Mouse (Mus musculus): Measurements from ENCODE around the gene Abr. TPM values are rescaled to one million over a fixed set of nuclear protein-coding genes. Genes with fewer than 3 reads are reported as not detected.

Abr gene
- polyA plus RNA-seq, 1 experiment from 2014 or later: 70.2 TPM

DNA sequence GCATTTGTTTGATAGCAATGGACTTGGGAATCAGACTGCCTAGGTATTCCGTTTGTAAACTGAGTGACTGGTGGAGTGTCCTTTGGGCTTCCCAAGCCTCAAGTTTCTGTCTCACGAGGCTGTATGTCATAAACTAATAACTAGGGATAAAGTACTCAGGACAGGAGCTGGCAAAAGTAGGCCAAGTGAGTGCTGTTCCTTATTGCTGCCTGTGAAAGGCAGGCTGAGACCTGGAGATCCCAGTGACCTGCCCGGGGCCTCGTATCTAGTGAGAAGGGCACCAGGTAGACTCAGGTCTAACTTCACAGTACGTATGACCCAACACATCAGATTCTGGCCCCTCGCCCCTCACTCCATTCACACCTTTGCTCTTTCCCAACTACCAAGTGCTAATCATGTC lies 4.0 kb downstream of the Abr start:
- H3K27me3 ChIP-seq: peaks cover 49% of the 10 kb centered on the region
- H3K9me3 ChIP-seq (replicated peaks): no peaks in the 10 kb centered on the region
- no peak overlapping the region for H3K9ac ChIP-seq
- H3K36me3 ChIP-seq (ENCODE audit: poor library complexity, severe bottlenecking): no peaks in the 10 kb centered on the region
- WGBS: 92% methylated on average over 6 of the region's 6 CpGs
- peaks cover 28% of the 10 kb centered on the region for H3K4me1 ChIP-seq
- H3K4me2 ChIP-seq: no peak overlapping the region
- no peak overlapping the region for H3K27ac ChIP-seq
- ATAC-seq: no peak
- H3K4me3 ChIP-seq: no peak overlapping the region

DNA sequence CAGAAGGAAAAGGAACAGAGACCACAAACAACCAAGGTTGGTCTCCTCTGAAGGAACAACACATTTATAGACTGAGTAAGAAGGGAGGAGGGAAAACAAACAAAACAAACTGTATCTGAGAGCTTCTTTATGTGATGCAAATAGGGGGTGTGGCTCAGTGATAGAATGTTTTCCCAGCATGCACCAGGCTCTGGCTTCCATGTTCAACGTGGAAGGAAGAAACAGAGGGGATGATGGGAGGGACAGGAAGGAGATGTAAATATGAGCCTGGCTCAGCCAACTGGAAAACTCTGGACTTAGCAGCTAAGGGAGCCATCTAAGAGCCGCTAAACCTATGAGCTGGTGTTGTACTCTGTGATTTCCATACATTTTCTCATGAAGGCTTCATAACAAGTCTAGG lies 7.9 kb downstream of the Abr start:
- Histone ChIP-seq H3K4me2 (no peak overlapping the region), H3K27ac (no peak overlapping the region), H3K4me1 (peaks cover 12% of the 10 kb centered on the region), H3K9ac (no peak overlapping the region), H3K36me3 (ENCODE audit: poor library complexity, severe bottlenecking) (no peaks in the 10 kb centered on the region), H3K27me3 (0 out of 2 replicates have a peak, but pooled peaks cover 11% of the 10 kb centered on the region), H3K9me3 (replicated peaks) (no peaks in the 10 kb centered on the region), H3K4me3 (no peak overlapping the region)
- ATAC-seq: no peak
- 49% methylated on average over 2 of the region's 2 CpGs for WGBS

DNA sequence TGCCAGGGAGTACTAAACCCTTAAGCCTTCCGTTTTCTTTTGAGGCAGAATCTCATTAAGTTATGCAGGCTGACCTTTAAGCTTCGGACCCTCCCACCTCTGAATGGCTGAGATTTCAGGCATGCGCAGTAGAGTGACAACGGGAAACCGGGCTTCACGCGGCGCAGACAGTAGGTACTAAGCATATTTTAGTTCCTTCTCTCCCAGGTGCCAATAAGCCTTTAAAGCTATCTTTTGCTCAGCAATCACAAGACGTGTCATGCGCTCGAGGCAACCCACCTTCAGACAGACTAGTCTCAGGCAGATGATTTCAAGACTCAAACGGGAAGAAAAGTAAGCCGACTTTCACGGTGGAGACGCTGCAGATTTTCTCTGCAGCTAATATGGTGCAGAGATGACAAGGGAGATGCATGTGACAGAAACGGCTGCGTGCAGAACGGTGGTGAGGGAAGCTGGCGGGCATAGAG lies 9.4 kb downstream of the Abr start:
- H3K9me3 ChIP-seq (replicated peaks): no peaks in the 10 kb centered on the region
- peak overlapping the region; percentile 68 for H3K27ac ChIP-seq
- H3K4me1 ChIP-seq: peaks cover 12% of the 10 kb centered on the region
- H3K27me3 ChIP-seq: 0 out of 2 replicates have a peak, but pooled peaks cover 6% of the 10 kb centered on the region
- H3K36me3 ChIP-seq (ENCODE audit: poor library complexity, severe bottlenecking): no peaks in the 10 kb centered on the region
- under 1% methylated on average over 19 of the region's 19 CpGs for WGBS
- H3K4me2 ChIP-seq: peak overlapping the region; percentile 84
- H3K4me3 ChIP-seq: peak overlapping the region; percentile 46
- peak overlapping the region; percentile 63 for H3K9ac ChIP-seq
- ATAC-seq: peak; percentile 53; the same call in 1 of the 2 replicates

DNA sequence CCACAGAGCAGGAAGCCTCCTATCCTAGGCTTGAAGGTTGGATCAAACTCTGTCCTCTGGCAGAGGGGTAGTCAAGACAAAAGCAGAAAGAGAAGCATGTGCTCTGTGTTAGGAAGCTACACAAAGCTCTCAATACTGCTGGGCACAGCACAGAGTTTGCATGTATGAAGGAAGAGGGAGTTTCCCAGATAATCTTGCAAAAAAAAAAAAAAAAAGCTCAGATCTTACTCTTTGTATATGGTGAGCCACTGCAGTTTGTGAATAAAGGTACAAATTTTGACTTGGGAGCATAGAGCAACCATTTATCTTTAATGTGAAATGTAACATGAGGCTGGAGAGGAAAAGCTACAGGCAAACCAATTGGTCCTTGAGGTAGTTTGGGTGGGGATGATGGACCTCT lies 11.2 kb downstream of the Abr start:
- H3K36me3 ChIP-seq (ENCODE audit: poor library complexity, severe bottlenecking): no peaks in the 10 kb centered on the region
- H3K27me3 ChIP-seq: 0 out of 2 replicates have a peak, but pooled peaks cover 6% of the 10 kb centered on the region
- H3K9me3 ChIP-seq (replicated peaks): no peaks in the 10 kb centered on the region
- no peak for ATAC-seq
- H3K4me3 ChIP-seq: no peak overlapping the region
- no peak overlapping the region for H3K9ac ChIP-seq
- H3K4me1 ChIP-seq: peaks cover 18% of the 10 kb centered on the region
- no peak overlapping the region for H3K27ac ChIP-seq
- H3K4me2 ChIP-seq: no peak overlapping the region

DNA sequence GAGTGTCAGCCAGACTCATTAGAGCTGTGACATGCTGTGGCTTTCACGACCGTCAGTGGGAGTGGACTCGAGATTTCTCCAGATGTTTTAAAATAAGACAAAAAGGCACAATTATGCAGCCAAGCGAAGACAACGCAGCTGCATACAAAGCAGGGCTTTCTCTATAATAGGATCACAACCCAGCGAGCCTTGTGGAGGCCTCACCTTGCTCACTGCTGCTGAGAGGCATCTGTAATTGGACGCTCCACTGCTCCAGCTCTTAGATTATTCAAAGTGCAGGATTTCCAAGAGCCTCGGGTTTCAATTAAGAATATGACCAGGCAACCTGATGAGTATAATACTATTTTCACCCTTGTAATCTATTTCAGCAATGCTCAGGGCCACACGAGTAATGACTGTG lies 15.6 kb downstream of the Abr start:
- Histone ChIP-seq H3K9ac (no peak overlapping the region), H3K9me3 (replicated peaks) (no peaks in the 10 kb centered on the region), H3K27me3 (no peaks in the 10 kb centered on the region), H3K4me3 (no peak overlapping the region), H3K36me3 (ENCODE audit: poor library complexity, severe bottlenecking) (no peaks in the 10 kb centered on the region), H3K4me2 (no peak overlapping the region), H3K27ac (no peak overlapping the region), H3K4me1 (peaks cover 6% of the 10 kb centered on the region)
- ATAC-seq: no peak
- 9% methylated on average over 9 of the region's 9 CpGs for WGBS

DNA sequence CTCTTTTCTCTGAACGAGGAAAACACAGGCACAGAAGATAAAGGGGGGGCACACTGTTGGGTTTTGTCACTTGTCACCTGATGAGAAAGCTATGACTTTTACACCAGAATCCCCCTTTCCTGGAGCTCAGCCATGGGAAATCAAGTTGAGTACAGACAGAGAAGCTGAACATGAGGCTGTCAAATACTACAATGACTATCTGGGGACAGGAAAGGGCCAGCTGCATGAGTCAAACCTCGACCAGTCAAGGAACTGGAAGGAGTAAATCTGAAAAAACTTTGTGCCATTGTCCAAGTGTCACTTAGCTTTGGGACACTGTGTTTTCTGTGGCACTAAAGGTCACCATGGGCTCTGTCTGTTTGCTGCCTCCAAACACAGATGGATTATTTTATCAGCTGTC lies 22.9 kb downstream of the Abr start:
- H3K9ac ChIP-seq: no peak overlapping the region
- no peaks in the 10 kb centered on the region for H3K4me1 ChIP-seq
- 21% methylated on average over 2 of the region's 2 CpGs for WGBS
- H3K27me3 ChIP-seq: no peaks in the 10 kb centered on the region
- no peaks in the 10 kb centered on the region for H3K36me3 ChIP-seq (ENCODE audit: poor library complexity, severe bottlenecking)
- H3K4me2 ChIP-seq: no peak overlapping the region
- no peak for ATAC-seq
- no peaks in the 10 kb centered on the region for H3K9me3 ChIP-seq (replicated peaks)
- no peak overlapping the region for H3K27ac ChIP-seq
- no peak overlapping the region for H3K4me3 ChIP-seq

DNA sequence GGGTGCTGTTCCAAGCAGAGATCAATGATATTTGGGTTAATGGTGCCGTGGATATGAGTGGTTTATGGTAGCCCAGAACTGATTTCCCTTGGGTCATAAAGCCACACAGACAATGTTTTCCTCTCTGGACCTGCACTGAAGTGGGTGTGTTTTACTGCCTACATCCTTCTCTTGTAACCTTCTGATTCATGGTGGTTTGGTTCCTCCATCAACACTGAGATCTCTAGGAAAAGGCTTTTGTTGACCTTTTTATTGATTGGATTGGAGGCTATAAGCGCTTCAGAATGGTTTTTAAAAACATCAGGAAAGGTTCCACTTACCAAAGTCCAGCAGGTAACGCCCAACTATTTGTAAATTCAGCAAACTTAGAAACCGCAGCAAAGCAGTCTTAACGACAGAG lies 23.4 kb downstream of the Abr start:
- no peak for ATAC-seq
- no peak overlapping the region for H3K9ac ChIP-seq
- H3K27me3 ChIP-seq: no peaks in the 10 kb centered on the region
- no peaks in the 10 kb centered on the region for H3K4me1 ChIP-seq
- no peak overlapping the region for H3K4me3 ChIP-seq
- H3K36me3 ChIP-seq (ENCODE audit: poor library complexity, severe bottlenecking): no peaks in the 10 kb centered on the region
- H3K27ac ChIP-seq: no peak overlapping the region
- no peak overlapping the region for H3K4me2 ChIP-seq
- 65% methylated on average over 5 of the region's 5 CpGs for WGBS
- H3K9me3 ChIP-seq (replicated peaks): no peaks in the 10 kb centered on the region

DNA sequence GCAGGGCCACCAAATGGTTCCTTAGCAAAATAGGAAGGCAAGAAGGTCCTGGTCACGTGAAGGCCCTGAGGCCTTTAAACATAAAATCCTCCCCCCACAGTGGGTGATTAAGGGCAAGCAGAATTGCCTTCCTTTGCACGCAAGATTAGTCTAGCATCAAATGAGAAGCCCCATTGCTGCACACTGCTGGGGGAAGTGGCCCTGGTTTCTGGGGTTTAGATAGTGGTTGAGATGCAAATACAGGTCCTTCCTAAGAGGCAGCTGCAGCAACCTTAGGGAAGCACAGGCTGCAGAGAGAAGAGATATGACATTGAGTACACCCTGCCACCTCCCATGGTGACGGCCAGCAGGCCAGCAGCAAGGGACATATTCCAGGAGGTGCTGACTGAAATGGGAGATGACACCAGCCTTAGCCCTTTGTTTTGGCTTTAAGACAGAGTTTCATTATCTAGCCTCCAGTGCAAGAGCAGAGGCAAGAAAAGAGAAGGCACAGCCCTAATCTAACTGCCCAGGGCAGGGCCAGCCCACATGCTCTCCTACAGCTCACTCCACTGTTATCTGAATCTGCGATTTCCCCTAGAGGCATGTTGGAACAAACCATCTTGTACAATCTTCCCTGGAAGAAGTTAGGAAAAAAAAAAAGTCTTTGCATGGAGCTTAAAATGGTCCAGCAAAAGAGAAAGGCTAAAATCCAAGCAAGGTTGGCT lies 28.3 kb downstream of the Abr start:
- no peak overlapping the region for H3K27ac ChIP-seq

DNA sequence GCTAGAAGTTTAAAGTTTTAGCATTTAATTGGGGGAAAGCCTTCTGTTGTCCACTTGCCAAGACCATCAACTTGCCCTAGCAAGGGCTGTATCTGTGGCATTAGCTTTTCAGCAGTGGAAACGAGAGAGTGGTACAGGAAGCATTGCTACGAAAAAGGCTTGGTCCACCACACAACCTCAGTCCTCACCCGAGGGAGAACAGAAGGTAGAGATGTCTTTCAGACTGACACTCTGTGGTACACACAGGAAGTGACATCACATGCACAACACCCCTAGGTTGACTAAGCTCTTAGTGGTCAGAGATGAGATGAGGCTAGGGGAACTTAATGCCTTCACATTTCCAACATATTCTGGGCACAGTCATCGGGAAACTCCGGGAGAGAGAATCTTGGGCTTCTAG lies 32.4 kb downstream of the Abr start:
- WGBS: 92% methylated on average over 5 of the region's 5 CpGs
- no peak for ATAC-seq
- H3K9ac ChIP-seq: no peak overlapping the region
- no peaks in the 10 kb centered on the region for H3K4me1 ChIP-seq
- no peak overlapping the region for H3K4me2 ChIP-seq
- no peaks in the 10 kb centered on the region for H3K27me3 ChIP-seq
- no peak overlapping the region for H3K27ac ChIP-seq
- no peak overlapping the region for H3K4me3 ChIP-seq
- no peaks in the 10 kb centered on the region for H3K9me3 ChIP-seq (replicated peaks)
- no peaks in the 10 kb centered on the region for H3K36me3 ChIP-seq (ENCODE audit: poor library complexity, severe bottlenecking)

More for the DNA sequence above, 28.3 kb downstream of the Abr start:
- H3K27me3 ChIP-seq: no peaks in the 10 kb centered on the region
- no peak overlapping the region for H3K4me2 ChIP-seq
- H3K9ac ChIP-seq: no peak overlapping the region
- no peak overlapping the region for H3K4me3 ChIP-seq
- H3K9me3 ChIP-seq (replicated peaks): no peaks in the 10 kb centered on the region
- 70% methylated on average over 4 of the region's 4 CpGs for WGBS
- H3K36me3 ChIP-seq (ENCODE audit: poor library complexity, severe bottlenecking): no peaks in the 10 kb centered on the region
- no peak for ATAC-seq
- H3K4me1 ChIP-seq: no peaks in the 10 kb centered on the region

DNA sequence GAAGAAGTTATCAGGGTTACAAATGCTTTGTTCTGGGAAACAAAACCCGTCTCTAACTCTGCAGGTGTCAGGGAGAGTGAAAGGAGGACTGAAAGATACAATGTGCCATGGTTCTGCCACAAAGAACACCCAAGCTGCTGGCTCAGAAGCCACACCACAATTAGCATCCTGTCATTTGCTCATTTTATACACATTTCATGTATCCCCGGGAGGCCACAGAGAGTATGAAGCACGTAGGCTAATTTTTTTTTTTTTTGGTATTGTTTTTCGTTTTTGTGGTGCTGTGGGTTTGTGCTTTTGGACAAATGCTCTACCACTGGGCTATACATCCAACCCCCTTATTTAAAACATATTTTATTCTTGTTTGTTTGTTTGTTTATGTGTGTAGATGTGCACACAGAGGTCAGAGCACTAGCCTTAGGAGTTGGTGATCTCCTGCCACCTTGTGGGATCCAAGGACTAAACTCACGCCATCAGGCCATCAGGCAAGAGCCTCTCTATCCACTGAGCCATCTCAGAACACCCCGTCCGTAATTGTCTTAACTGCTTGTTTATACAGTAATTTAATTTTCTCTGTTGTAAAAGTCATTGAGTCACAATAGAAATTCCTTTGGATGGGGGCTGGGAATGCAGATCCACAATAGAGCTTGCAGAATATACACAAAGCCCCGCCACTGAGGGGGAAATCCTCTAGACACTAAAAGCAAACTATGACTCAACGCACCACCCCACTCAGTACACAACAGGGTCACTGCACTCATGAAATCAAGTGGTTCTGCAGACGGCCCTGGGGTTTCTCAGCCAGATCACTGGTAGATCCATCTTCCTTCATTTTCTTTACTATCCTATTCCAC lies 33.3 kb downstream of the Abr start:
- H3K9me3 ChIP-seq (replicated peaks): no peaks in the 10 kb centered on the region
- no peaks in the 10 kb centered on the region for H3K27me3 ChIP-seq
- no peak for ATAC-seq
- WGBS: 67% methylated on average over 10 of the region's 10 CpGs
- H3K4me2 ChIP-seq: no peak overlapping the region
- H3K36me3 ChIP-seq (ENCODE audit: poor library complexity, severe bottlenecking): no peaks in the 10 kb centered on the region
- no peak overlapping the region for H3K9ac ChIP-seq
- no peaks in the 10 kb centered on the region for H3K4me1 ChIP-seq
- no peak overlapping the region for H3K4me3 ChIP-seq
- no peak overlapping the region for H3K27ac ChIP-seq

DNA sequence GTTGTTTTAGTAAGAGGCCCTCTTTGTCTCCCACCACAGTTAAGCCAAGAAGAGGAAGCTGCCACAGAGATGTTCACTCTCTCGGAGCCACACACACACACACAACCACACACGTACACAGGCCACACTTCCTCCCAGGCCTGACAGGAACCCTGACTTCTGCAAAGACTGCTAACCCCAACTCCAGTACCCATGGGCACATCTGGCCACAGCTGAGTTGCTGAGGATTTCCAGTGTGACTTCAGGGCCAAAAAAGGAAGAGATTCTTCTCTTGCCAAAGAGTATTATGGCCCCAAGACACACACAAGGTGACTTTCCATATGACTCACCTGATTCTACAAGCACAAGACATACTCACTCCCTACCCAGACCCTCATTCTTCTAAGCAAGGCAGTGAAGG lies 34.1 kb downstream of the Abr start:
- no peak overlapping the region for H3K4me3 ChIP-seq
- no peak for ATAC-seq
- H3K9me3 ChIP-seq (replicated peaks): no peaks in the 10 kb centered on the region
- no peaks in the 10 kb centered on the region for H3K27me3 ChIP-seq
- no peaks in the 10 kb centered on the region for H3K4me1 ChIP-seq
- no peaks in the 10 kb centered on the region for H3K36me3 ChIP-seq (ENCODE audit: poor library complexity, severe bottlenecking)
- WGBS: 94% methylated on average over 2 of the region's 2 CpGs
- H3K9ac ChIP-seq: no peak overlapping the region
- no peak overlapping the region for H3K4me2 ChIP-seq
- no peak overlapping the region for H3K27ac ChIP-seq

DNA sequence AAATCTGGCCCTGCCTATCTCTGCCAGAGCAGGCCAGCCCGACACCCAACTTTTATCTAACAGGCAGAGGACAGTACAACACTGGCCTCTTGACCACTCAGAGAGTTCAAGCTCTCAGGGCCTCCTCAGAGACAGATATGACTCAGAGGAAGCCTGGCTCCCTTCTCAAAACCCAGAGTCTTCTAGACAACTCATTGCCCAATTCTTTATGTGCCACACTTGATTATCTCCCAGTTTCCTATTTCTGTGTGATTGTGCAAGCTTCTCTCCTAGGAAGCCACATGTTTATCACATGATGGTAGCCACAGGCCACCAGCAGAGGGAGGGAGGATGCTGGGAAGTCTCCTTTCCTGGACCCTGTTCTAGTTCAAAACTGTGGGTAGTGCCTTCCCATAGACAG lies 34.8 kb downstream of the Abr start:
- Histone ChIP-seq H3K27ac (no peak overlapping the region), H3K9me3 (replicated peaks) (no peaks in the 10 kb centered on the region), H3K4me1 (no peaks in the 10 kb centered on the region), H3K4me2 (no peak overlapping the region), H3K9ac (no peak overlapping the region), H3K36me3 (ENCODE audit: poor library complexity, severe bottlenecking) (no peaks in the 10 kb centered on the region), H3K4me3 (no peak overlapping the region), H3K27me3 (no peaks in the 10 kb centered on the region)
- WGBS: 87% methylated on average over 1 of the region's 1 CpGs
- ATAC-seq: no peak
